Mouse (Mus musculus) stomach, postnatal 0 days (tissue): ENCODE measurements at regions not wholly inside any gene's neighbourhood (a gene's known extent, or its start where the extent isn't known, plus 50 kb on each side); places are given as distances from the start of the nearest gene placed in this dataset.

ENCODE experiments used
- ATAC-seq: fragments of 200-750 bp; cut with Nextera tagmentation; 2 replicates; pipeline ENCODE4 v1.8.0; 2017; ENCODE audit not compliant: low FRiP score, low TSS enrichment
- DNase-seq: peaks from one replicate; pipeline ENCODE4 v3.0.0-alpha.2; 2016; ENCODE audit warnings: low spot score
- H3K27ac ChIP-seq: fragments of 300-500 bp; sonication (generic); replicated peaks from 2 replicates; pipeline ENCODE4 v1.5.1; 2014; ENCODE audit warnings: mild to moderate bottlenecking, control low read depth
- H3K27me3 ChIP-seq: fragments of 300-500 bp; sonication (generic); 2 replicates; pipeline ENCODE4 v1.6.1; 2014; ENCODE audit warnings: low read length; ENCODE audit not compliant: control insufficient read depth, insufficient read depth
- H3K36me3 ChIP-seq: fragments of 300-500 bp; sonication (generic); 2 replicates; pipeline ENCODE4 v1.6.1; 2014; ENCODE audit warnings: low read length, mixed read lengths; ENCODE audit not compliant: control insufficient read depth, insufficient read depth
- H3K4me1 ChIP-seq: fragments of 300-500 bp; sonication (generic); replicated peaks from 2 replicates; pipeline ENCODE4 v1.6.1; 2014; ENCODE audit warnings: antibody characterized with exemption; ENCODE audit not compliant: control insufficient read depth, insufficient read depth
- H3K4me2 ChIP-seq: fragments of 300-500 bp; sonication (generic); replicated peaks from 2 replicates; pipeline ENCODE4 v1.6.1; 2014; ENCODE audit warnings: low read depth, mild to moderate bottlenecking, control low read depth, moderate library complexity
- H3K4me3 ChIP-seq: fragments of 300-500 bp; sonication (generic); 2 replicates; pipeline ENCODE4 v1.5.1; 2014; ENCODE audit warnings: low read depth, low read length, control low read depth
- H3K9ac ChIP-seq: fragments of 300-500 bp; sonication (generic); 2 replicates; pipeline ENCODE4 v1.6.1; 2014; ENCODE audit warnings: mild to moderate bottlenecking, low read length, control low read depth, mixed read lengths
- H3K9me3 ChIP-seq: fragments of 300-500 bp; sonication (generic); 2 replicates; pipeline ENCODE4 v1.6.1; 2016; ENCODE audit warnings: low read length; ENCODE audit not compliant: control insufficient read depth
- CTCF ChIP-seq: IDR thresholded peaks from 2 replicates; pipeline ENCODE4 v1.5.1; 2016; ENCODE audit warnings: antibody characterized with exemption, low read depth, mild to moderate bottlenecking, moderate library complexity
- EP300 ChIP-seq: optimal IDR thresholded peaks from 2 replicates; pipeline ENCODE3; 2016; ENCODE audit warnings: antibody characterized with exemption
- WGBS: fragments of 180-500 bp; shearing (Covaris S2); extraction: QIAGEN DNeasy Blood & Tissue Kit; methylation state at CpG from one replicate; pipeline ENCODE4 v1.1.7; 2014; 5-methylcytosine and 5-hydroxymethylcytosine counted together

DNA sequence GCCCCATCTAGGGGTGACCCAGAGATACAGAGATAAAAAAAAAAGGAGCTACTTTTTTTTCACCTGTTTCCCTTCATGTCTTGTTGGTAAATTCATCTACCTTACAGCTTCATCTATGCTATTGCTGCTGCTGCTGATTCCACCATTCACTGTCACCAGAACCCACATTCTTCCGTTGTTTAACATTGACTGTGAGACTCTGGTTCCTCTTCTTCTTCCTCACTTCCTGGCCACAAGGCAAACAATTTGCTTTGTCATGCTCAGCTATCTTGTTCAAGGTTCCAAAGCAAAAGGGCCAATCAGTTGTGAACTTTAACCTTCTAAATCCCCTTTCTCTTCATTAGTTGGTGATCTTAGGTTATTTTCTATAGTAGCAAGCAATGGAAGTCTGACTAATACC, 335.8 kb upstream of the Galnt5 start:
- no peaks in the 10 kb centered on the region for H3K9me3 ChIP-seq
- no peak overlapping the region for H3K4me3 ChIP-seq
- no peak overlapping the region for H3K9ac ChIP-seq
- ATAC-seq (no peak), DNase-seq (no peak)
- no peaks in the 10 kb centered on the region for H3K27me3 ChIP-seq
- H3K4me1 ChIP-seq, result no peaks in the 10 kb centered on the region
- H3K36me3 ChIP-seq, result no peaks in the 10 kb centered on the region
- H3K27ac ChIP-seq, result no peak overlapping the region
- TF ChIP-seq EP300 (no peak), CTCF (no peak)
- no peak overlapping the region for H3K4me2 ChIP-seq
- 63% methylated on average over 1 of the region's 1 CpGs for WGBS

GRCm38 (mm10) chr2:57672007-57672643, 325.6 kb upstream of the Galnt5 start:
- TF ChIP-seq EP300, result no peak
- no peak overlapping the region for H3K4me3 ChIP-seq
- DNase-seq (no peak), ATAC-seq (no peak)
- 38% methylated on average over 3 of the region's 3 CpGs for WGBS
- no peaks in the 10 kb centered on the region for H3K36me3 ChIP-seq
- no peaks in the 10 kb centered on the region for H3K9me3 ChIP-seq
- no peaks in the 10 kb centered on the region for H3K27me3 ChIP-seq
- H3K4me2 ChIP-seq, result no peak overlapping the region
- no peak overlapping the region for H3K27ac ChIP-seq
- H3K4me1 ChIP-seq, result no peaks in the 10 kb centered on the region
- H3K9ac ChIP-seq, result no peak overlapping the region

DNA sequence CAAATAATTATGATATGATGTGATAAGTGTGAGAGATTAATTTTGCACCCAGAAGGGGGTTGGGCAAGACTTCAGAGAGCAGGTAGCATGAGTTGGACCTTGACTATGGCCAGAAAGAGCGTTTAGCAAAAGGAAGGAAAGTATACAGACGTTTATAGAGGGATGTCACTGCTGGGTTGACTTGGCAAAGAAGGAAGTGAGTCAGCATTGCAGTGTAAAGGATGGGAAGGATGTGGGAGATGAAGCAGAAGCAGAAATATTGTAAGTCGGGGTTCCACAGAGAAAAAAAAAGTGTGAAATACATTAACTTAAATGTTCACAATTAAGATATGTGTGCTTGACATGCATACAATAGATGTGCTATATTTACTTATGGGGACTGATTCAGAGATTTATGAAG, 307.8 kb upstream of the Galnt5 start:
- 58% methylated on average over 3 of the region's 3 CpGs for WGBS
- no peak overlapping the region for H3K27ac ChIP-seq
- H3K9ac ChIP-seq, result no peak overlapping the region
- H3K4me1 ChIP-seq, result no peaks in the 10 kb centered on the region
- no peak for ATAC-seq
- H3K36me3 ChIP-seq, result no peaks in the 10 kb centered on the region
- no peak for DNase-seq
- TF ChIP-seq EP300, result no peak
- no peak for TF ChIP-seq CTCF
- H3K4me2 ChIP-seq, result no peak overlapping the region
- H3K9me3 ChIP-seq, result no peaks in the 10 kb centered on the region
- no peak overlapping the region for H3K4me3 ChIP-seq
- H3K27me3 ChIP-seq, result no peaks in the 10 kb centered on the region

- H3K9ac ChIP-seq, result no peak overlapping the region
- H3K4me3 ChIP-seq, result no peak overlapping the region
- 42% methylated on average over 11 of the region's 11 CpGs for WGBS
- H3K36me3 ChIP-seq, result no peaks in the 10 kb centered on the region
- peak overlapping the region; percentile 31; the same call in 1 of the 2 replicates for H3K4me2 ChIP-seq
- no peak for ATAC-seq
- H3K9me3 ChIP-seq, result no peaks in the 10 kb centered on the region
- H3K27ac ChIP-seq, result no peak overlapping the region
- DNase-seq, result no peak
- H3K4me1 ChIP-seq, result no peaks in the 10 kb centered on the region
- no peak for TF ChIP-seq EP300
- TF ChIP-seq CTCF, result no peak
- no peaks in the 10 kb centered on the region for H3K27me3 ChIP-seq
Observed at GRCm38 (mm10) chr2:57696992-57697772, 300.5 kb upstream of the Galnt5 start.

- TF ChIP-seq EP300 (no peak), CTCF (peak; percentile 80)
- no peaks in the 10 kb centered on the region for H3K27me3 ChIP-seq
- no peak overlapping the region for H3K27ac ChIP-seq
- no peaks in the 10 kb centered on the region for H3K36me3 ChIP-seq
- WGBS, result 4% methylated on average over 11 of the region's 11 CpGs
- H3K9ac ChIP-seq, result no peak overlapping the region
- no peak for ATAC-seq
- H3K4me3 ChIP-seq, result peak overlapping the region; percentile 29
- peak; percentile 35 for DNase-seq
- H3K9me3 ChIP-seq, result no peaks in the 10 kb centered on the region
- peak overlapping the region; percentile 55 for H3K4me2 ChIP-seq
- H3K4me1 ChIP-seq, result no peaks in the 10 kb centered on the region
Observed at GRCm38 (mm10) chr2:57698659-57699061, 299.0 kb upstream of the Galnt5 start.

DNA sequence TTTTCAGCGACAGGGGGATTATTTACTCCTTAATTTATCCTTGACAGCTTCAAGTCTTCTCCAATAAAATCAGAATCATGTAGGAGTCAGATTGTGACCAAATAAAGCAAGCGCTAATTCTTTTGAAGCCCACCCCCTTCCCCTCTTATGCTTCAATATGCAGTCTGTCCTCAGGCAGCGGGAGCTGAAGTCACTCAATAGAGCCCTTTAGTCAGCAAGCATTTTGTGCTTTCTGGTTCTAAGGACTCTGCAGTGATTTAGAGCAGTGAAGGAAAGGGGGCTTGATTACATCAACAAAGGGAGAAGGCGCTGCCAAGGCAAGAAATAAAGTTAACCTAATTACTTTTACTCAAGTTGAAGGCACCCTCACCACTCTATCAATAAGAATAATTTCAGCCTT, 298.5 kb upstream of the Galnt5 start:
- Histone ChIP-seq H3K4me2 (peak overlapping the region; percentile 55), H3K4me1 (no peaks in the 10 kb centered on the region), H3K9ac (no peak overlapping the region), H3K4me3 (peak overlapping the region; percentile 29), H3K36me3 (no peaks in the 10 kb centered on the region), H3K27ac (no peak overlapping the region), H3K27me3 (no peaks in the 10 kb centered on the region), H3K9me3 (no peaks in the 10 kb centered on the region)
- TF ChIP-seq CTCF, result no peak
- no peak for TF ChIP-seq EP300
- no peak for DNase-seq
- 44% methylated on average over 4 of the region's 4 CpGs for WGBS
- ATAC-seq, result no peak
